Comparison of ENCODE assay signal across 8 mouse cellular contexts in the genomic region with DNA sequence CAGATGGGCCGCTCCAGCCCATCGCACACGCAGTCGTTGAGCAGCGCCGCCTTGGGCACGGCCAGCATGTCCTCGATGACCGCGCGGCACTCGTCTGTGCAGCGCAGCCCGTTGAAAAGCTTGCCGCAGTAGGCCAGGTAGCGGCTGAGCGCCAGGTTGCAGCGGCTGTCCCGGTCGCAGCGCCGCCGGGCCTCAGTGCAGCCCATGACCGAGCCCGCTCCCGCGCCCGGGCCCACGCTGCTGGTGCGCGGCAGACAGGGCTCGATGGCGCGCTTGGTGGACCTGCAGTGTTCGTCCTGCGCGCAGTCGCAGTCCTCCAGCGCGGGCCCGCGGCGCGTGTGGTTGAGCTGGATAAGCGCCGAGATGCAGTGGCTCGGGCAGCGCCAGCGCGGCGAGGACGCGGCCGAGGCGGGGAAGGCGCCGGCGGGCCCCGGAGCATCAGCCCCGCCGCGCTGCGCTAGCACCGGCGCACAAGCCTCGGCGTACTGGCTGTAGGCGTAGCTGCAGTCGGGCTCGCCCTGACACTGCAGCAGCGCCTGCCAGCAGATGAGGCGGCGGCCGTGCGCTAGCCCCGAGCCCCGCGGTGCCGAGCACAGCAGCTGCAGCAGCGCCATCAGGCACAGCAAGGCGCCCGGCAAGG. TPM values are rescaled to one million over a fixed set of nuclear protein-coding genes. Genes with fewer than 3 reads are reported as not detected.
DNase-seq lines count a peak whose midpoint lies in the region; ATAC-seq and TF ChIP-seq lines count a peak whose summit lies in the region.

No protein-coding gene starts in this region.

- TF ChIP-seq EP300 in liver, postnatal 0 days (IDR thresholded peaks at IDR 0.05; ENCODE audit: low read depth) = no peak

- no peaks in the 10 kb centered on the region for H3K9me3 ChIP-seq in embryonic facial prominence, embryonic 15.5 days (replicated peaks)
- H3K9me3 ChIP-seq in heart, embryonic 14.5 days (ENCODE audit: control insufficient read depth, low read length) = no peaks in the 10 kb centered on the region
- no peaks in the 10 kb centered on the region for H3K9me3 ChIP-seq in liver, postnatal 0 days (ENCODE audit: low read length)

- under 1% methylated on average over 80 of the region's 82 CpGs for WGBS in embryonic facial prominence, embryonic 15.5 days
- WGBS in heart, embryonic 14.5 days = under 1% methylated on average over 76 of the region's 82 CpGs
- WGBS in liver, postnatal 0 days (ENCODE audit: insufficient replicate concordance) = under 1% methylated on average over 68 of the region's 82 CpGs

- peaks cover 28% of the 10 kb centered on the region for H3K4me1 ChIP-seq in embryonic facial prominence, embryonic 15.5 days
- peaks cover 2 to 20% of the 10 kb centered on the region in 2 experiments; a peak in 3 of 4 replicates for H3K4me1 ChIP-seq in heart, embryonic 14.5 days (ENCODE audit: control insufficient read depth in 2 of 2, insufficient read depth in 2 of 2, low read length in 2 of 2)
- H3K4me1 ChIP-seq in liver, postnatal 0 days (ENCODE audit: insufficient read depth) = peaks cover 11% of the 10 kb centered on the region; the same call in 1 of the 2 replicates

- TF ChIP-seq CTCF in liver, postnatal 0 days (IDR thresholded peaks at IDR 0.05; ENCODE audit: low read depth) = no peak

- H3K9ac ChIP-seq in embryonic facial prominence, embryonic 15.5 days = peak overlapping the region; percentile 94
- H3K9ac ChIP-seq in heart, embryonic 14.5 days (ENCODE audit: low read length) = peak overlapping the region; percentile 87
- H3K9ac ChIP-seq in liver, postnatal 0 days (replicated peaks) = no peak overlapping the region

- DNase-seq in thymus, postnatal 4 days = peak; percentile 20
- no peak for DNase-seq in thymus, postnatal 14 days
- DNase-seq in kidney, postnatal 36 days = peak; percentile 56 to 80
- DNase-seq in liver, postnatal 0 days = peak; percentile 28
- peak; percentile 69 for DNase-seq in ovary, postnatal 36 days (ENCODE audit: low spot score)
- no peak for DNase-seq in natural killer cell, adult 2 months (ENCODE audit: low spot score in 2 of 2)

- H3K4me3 ChIP-seq in embryonic facial prominence, embryonic 15.5 days (replicated peaks) = peak overlapping the region; percentile 84
- H3K4me3 ChIP-seq in heart, embryonic 14.5 days (ENCODE audit: control insufficient read depth in 1 of 2, insufficient read depth in 1 of 2, low read depth in 1 of 2, low read length in 2 of 2) = peak overlapping the region; percentile 66 to 90
- peak overlapping the region; percentile 52 for H3K4me3 ChIP-seq in liver, postnatal 0 days (ENCODE audit: low read depth, low read length)

- peak overlapping the region; percentile 100 for H3K27ac ChIP-seq in embryonic facial prominence, embryonic 15.5 days (replicated peaks)
- H3K27ac ChIP-seq in heart, embryonic 14.5 days (replicated peaks in 1 of 2; ENCODE audit: control insufficient read depth in 1 of 2, insufficient read depth in 1 of 2, low read depth in 2 of 2, low read length in 2 of 2) = peak overlapping the region; percentile 93 to 94
- peak overlapping the region; percentile 51; the same call in 1 of the 2 replicates for H3K27ac ChIP-seq in liver, postnatal 0 days (ENCODE audit: low read depth)

- no peaks in the 10 kb centered on the region for H3K27me3 ChIP-seq in embryonic facial prominence, embryonic 15.5 days
- H3K27me3 ChIP-seq in heart, embryonic 14.5 days (ENCODE audit: control insufficient read depth, insufficient read depth, low read length) = no peaks in the 10 kb centered on the region
- H3K27me3 ChIP-seq in liver, postnatal 0 days (ENCODE audit: insufficient read depth, low read length) = peaks cover 63% of the 10 kb centered on the region

- H3K4me2 ChIP-seq in embryonic facial prominence, embryonic 15.5 days (replicated peaks) = peak overlapping the region; percentile 59
- H3K4me2 ChIP-seq in heart, embryonic 14.5 days (ENCODE audit: low read length) = peak overlapping the region; percentile 88
- H3K4me2 ChIP-seq in liver, postnatal 0 days (ENCODE audit: low read depth, low read length) = peak overlapping the region; percentile 78

- peak; percentile 5; the same call in 1 of the 2 replicates for ATAC-seq in embryonic facial prominence, embryonic 15.5 days (ENCODE audit: insufficient number of reproducible peaks, low FRiP score, low TSS enrichment, low read depth)
- ATAC-seq in heart, embryonic 14.5 days (ENCODE audit: insufficient number of reproducible peaks, insufficient read depth, low FRiP score, low read depth) = peak; percentile 10; the same call in 1 of the 2 replicates
- peak; percentile 27 for ATAC-seq in liver, postnatal 0 days

- H3K36me3 ChIP-seq in embryonic facial prominence, embryonic 15.5 days = no peaks in the 10 kb centered on the region
- H3K36me3 ChIP-seq in heart, embryonic 14.5 days (ENCODE audit: control insufficient read depth, insufficient read depth, low read length) = no peaks in the 10 kb centered on the region
- no peaks in the 10 kb centered on the region for H3K36me3 ChIP-seq in liver, postnatal 0 days (replicated peaks; ENCODE audit: insufficient read depth, low read length)

RNA-seq across cellular contexts. Expression of a gene that starts 0.9 kb away (rescaled TPM):
- 236 and 242 TPM in 2 replicates for polyA plus RNA-seq in embryonic facial prominence, embryonic 15.5 days (2015; fragmentation: Nextera tagmentation; extraction: Ambion mirVana)
- polyA plus RNA-seq in heart, embryonic 14.5 days (2014; fragmentation: Nextera tagmentation; extraction: Ambion mirVana) = 42.1 and 50.7 TPM in 2 replicates
- polyA plus RNA-seq in liver, postnatal 0 days (2015; fragmentation: Nextera tagmentation; extraction: Ambion mirVana) = 3.1 and 4.0 TPM in 2 replicates

Comparison
In these comparisons a context has a peak if more than half of its experiments do, and no peak if none do; other contexts are left out.
1. DNase-seq: peak in thymus, postnatal 4 days (single experiment), kidney, postnatal 36 days (2 of 2), liver, postnatal 0 days (single experiment) and ovary, postnatal 36 days (single experiment); none in thymus, postnatal 14 days (single experiment) and natural killer cell, adult 2 months (0 of 2).
2. Peak in every context shown above with its lines, with median percentiles within 50 percentile points of each other: ATAC-seq, H3K27ac ChIP-seq, H3K4me2 ChIP-seq and H3K4me3 ChIP-seq.